Mouse (Mus musculus): ENCODE measurements around the gene Gm21974.
"Not testable (repeated sequence)": the region's sequence is repeated elsewhere in the genome, so short reads cannot be mapped to it uniquely, and the experiment has no call there.

The Gm21974 gene

DNA sequence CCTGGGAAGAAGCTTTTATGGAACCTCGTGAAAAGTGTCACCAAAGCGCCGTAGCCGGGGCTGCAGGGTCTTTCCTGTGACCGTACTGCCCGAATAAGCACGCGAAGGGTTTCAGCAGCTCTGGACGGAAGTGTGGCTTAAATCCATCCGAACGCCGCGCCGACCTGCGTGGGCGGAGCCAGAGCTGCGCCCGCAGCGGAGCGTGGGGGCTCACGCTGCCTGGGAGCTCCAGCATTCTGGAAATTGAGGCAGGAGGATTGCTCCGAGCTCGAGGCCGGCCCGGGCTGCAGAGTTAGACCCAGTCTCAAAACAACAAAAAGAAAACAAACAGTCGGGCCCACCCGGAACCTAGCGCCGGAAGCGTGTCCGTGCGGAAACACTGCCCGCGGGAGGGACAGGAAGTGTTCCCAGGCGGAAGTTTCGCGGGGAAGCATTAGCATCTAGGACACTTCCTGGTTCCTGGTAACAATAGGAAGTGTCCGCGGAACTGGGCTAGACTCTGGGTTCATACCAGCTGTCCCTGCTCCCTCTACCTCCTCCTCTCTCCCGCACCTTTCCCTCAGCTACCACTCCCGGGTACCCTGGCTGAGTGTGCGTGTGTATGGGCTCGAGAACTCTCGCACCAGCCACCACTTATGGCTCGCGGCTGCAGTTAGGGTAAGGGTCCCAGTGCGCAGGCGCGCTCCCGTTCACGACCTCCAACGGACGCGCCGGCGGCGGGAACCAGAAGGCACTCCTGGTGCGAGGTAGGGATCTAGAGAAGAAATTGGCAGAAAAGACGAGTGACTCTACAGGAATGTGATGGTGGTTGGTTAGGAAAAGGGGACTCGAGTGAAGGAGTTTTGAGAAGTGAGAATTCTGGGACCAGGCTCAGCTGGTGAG is 18.5 kb downstream of the Gm21974 start, which contains the start of gene Zfp668:
Gene Zfp668, minus strand, starts transcription at position 362 of the 882 bp plus-strand sequence.
- peak; percentile 92 for DNase-seq (ENCODE audit: low read depth, low spot score)

DNA sequence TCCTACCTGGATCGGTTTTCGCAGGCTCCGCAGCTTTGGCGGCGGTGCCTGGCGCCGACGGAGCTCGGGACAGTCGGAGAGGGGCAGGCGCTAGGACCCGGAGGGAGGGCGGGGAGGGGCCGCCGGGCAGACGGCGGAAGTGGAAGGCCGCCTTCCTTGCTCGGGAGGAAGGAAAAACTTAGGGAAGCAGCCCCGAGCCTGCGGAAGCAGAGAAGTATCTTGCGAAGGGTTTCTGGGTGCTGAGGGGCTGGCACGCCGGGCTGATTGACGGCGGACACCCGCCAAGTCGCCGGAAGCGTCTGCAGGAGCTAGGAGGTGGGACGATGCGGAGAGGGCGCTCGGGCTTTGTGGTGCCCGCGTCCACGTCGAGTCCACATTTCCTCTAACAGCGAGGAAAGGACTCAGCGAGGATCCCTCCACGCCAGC is 19.2 kb downstream of the Gm21974 start, which contains the start of gene Zfp646:
Gene Zfp646, plus strand, starts transcription at position 181 of the 426 bp plus-strand sequence.
- peak; percentile 88 for DNase-seq (ENCODE audit: low read depth, low spot score)

DNA sequence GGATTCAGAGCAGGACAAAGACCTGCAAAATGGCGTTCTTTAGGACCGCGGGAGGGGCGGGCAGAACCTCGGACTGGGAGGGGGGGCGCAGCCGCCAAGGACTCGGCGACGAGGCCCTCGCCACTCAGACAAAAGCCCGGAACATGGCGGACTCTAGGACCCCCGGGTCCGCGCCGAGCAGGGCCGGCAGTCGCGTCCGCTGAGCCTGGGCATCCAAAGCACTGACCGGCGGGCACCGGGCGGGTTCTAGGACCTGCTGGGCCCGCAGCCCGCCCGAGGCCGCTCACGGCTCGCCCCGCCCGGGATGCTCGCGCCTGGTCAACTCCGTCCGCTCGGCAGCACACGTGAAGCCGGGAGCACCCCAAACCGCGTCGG is 19.6 kb downstream of the Gm21974 start:
- DNase-seq (ENCODE audit: low read depth, low spot score): peak; percentile 89

DNA sequence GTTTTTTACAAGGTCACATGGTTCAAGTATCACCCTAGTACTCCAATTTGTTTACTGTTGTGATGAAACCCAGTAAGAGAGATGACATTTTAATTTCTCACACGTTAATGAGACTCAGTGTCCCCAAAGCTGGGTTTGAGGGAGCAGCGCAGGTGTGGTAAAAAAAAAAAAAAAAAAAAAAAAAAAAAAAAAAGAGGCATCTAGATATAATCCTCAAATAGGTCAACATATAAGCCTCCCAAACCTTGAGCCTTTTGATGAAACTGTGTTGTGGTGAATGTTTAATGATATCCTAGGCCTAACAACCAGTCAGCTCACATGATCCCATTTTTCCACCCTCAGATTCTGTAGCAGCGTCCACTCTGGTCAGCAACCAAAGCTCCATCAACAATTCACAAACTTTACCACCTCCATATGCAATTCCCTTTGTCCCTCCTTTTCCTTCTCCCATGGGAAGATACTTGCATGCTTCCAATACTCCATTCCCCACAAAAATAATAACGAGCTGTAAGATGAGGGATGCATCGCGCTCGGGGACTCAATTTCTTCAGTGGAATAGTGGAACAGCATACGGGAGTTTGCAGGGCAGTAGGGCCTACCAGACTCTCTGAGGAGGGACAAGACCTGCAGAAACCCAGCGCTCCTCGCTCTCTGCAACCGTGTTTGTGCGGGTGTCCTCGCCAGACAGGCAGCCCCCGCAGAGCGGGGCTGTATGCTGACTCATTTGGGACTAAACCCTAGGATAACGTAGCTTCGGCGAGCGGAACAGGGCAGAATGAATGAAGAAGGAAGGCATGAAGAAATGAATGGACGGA is 20.2 kb downstream of the Gm21974 start:
- DNase-seq (ENCODE audit: low read depth, low spot score): no peak

DNA sequence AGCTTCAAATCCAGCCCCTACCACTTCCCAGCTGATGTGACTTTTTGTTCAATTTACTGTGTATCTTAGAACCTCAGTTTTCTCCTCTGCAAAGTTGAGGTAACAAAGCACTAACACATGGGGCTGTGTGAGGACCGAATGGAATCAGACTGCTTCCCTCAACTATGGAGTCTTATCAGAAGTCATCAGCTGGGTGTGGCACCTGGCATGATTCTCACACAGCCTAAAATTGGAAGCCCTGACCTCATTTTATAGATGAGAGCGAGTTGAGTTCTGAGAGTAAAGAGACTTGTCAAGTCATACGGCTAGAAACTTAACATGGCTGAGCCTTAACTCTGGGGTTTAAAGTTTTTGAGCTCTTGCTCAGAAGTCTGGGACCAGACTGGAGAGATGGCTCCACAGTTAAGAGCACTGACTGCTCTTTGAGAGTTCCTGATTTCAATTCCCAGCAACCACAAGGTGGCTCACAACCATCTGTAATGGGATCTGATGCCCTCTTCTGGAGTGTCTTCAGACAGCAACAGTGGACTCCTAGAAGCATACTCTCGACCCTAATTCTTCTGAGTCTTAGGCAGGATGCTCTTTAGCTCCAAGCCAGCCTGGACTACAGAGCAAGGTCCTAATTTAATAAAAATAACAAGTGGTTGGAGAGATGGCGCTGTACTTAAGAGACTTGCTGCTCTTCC is 25.0 kb downstream of the Gm21974 start:
- no peak for DNase-seq (ENCODE audit: low read depth, low spot score)

DNA sequence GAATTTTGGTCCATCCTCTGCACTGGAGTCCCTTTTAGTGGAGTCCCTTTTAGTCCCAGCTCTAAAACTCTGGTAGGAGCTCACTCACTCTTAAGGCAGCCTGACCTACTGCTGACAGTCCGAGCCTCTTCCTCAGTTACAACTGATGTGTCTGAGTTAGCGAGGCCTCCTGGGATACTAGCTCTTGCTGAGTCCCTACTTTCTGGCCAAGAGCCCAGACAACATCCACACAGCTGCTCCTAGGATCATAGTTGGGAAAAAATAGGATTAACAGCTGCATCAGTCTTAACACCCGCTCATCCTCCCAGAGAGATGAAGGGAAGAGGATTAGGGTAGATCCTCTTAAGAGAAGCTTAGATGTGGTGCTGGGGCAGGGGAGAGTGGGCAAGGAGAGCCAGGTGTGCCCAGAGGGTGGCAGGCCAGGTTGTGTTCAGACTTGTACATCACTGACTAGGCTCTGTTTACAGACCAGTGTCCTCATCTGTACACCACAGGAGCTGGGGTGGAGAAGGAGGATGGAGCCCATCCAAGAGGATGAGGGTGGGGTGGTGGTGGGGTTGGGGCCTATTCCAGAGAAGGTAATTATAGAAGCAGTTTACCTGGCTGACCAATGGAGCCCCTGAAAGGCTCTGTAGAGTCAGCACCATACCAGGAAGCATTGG is 26.0 kb downstream of the Gm21974 start:
- no peak for DNase-seq (ENCODE audit: low read depth, low spot score)

DNA sequence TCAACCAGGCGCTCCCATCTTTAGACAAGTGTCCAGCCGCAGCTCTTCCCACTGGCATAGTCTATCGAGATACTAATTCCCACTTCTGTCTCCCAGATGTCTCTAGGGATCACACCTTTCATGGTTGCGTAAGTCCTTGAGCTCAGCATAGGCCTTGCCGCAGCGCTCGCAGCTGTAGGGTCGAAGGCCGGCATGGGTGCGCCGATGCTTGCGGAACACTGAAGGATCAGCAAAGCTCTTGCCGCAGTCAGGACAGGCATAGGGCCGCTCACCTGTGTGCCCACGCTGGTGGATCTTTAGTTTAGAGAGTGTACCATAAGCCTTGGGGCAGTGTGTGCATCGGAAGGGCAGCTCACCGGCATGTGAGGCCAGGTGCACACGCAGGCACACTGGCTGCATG is 27.6 kb downstream of the Gm21974 start:
- DNase-seq (ENCODE audit: low read depth, low spot score): no peak

DNA sequence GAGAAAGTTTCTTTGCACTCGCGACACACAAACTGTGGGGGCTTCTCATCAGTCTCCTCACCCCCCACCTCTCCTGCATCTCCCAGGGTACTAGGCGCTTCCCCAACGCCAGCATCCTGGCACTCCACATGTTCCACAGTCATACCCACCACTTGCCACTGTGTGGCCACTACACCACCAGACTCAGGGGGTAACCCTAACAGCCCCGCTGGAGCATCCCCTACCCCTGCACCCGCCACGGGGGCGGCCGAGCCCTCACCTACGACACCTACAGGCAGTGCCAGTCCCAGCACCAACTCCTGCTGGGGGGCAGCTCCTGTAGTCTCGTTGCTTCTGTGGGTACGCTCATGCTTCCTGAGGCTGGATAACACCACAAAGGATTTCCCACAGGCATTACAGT is 28.8 kb downstream of the Gm21974 start:
- no peak for DNase-seq (ENCODE audit: low read depth, low spot score)

DNA sequence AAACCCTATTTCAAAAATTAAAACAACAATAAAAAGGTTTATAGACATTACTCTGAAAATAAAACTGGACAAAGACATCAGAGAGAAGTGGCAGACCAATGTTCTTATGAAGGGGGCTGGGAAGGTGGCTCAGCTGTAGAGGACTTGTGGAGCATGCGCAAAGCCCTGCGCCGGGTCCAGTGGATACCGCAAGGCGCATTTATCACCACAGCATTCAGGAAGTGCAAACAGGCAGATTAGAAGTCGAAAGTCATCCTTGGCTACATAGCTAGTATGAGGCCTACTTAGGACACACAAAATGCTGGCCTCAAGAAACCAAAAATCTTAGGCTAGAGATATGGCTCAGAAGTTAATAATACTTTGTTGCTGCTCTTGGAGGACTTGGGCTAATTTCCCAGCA is 37.0 kb downstream of the Gm21974 start:
- no peak for DNase-seq (ENCODE audit: low read depth, low spot score)

DNA sequence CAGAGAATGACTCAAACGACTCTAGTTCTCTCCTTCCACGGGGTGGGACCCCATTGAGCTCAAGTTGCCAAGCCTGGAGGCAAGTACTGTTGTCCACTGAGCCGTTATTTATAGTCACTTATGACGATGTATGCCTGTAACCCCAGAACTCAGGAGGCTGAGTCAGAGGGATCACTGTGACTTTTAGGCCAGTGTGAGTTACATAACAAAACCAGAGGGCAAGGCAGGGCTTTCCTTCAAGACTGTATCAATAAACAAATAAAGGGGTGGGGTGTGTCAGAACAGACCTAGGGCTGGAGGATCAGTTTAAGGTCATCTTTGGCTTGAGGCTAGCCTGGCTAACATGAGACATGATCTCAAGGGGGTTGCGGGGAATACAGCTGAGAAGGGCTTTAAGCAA is 44.3 kb downstream of the Gm21974 start:
- no peak for DNase-seq (ENCODE audit: low read depth, low spot score)

DNA sequence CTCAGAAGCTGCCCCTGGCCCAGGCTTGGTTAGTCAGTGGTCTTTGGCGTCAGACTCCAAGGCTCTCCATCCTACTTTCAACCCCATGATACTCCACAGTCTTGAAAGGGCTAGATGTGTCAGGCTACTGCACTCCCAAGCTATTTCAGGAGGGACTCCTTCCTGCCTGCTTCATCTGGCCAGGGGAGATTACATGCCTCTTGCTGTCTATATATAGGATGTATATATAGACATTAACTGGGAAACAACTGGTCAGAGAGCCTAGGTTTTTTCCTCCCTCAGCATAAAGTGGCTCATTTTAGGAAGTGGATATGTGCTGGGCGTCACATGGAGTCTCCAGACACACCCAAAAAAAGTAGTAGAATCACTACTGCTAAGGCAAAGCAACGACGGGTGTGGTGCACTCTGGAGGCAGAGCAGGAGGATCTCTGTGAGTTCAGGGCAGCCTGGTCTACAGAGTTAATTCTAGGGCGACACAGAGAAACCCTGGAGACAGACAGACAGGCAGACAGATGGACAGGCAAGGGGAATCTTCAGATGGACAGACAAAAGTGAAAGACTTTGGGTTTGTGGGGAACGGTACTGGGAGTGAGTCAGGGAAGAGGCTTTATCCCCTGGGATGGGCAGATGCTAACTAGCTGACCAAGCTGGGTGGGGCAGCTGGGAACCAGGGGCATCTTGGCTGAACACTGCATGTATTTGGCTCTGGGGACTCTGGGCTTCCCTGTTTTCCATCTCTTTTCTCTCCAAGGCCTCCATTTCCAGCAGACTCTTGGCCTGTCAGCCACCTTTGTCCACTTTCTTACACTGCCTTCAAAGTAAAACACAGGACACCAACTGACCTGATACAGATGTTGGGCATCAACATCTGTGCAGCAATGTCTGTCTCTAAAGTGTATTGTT is 45.0 kb downstream of the Gm21974 start:
- DNase-seq (ENCODE audit: low read depth, low spot score): no peak

DNA sequence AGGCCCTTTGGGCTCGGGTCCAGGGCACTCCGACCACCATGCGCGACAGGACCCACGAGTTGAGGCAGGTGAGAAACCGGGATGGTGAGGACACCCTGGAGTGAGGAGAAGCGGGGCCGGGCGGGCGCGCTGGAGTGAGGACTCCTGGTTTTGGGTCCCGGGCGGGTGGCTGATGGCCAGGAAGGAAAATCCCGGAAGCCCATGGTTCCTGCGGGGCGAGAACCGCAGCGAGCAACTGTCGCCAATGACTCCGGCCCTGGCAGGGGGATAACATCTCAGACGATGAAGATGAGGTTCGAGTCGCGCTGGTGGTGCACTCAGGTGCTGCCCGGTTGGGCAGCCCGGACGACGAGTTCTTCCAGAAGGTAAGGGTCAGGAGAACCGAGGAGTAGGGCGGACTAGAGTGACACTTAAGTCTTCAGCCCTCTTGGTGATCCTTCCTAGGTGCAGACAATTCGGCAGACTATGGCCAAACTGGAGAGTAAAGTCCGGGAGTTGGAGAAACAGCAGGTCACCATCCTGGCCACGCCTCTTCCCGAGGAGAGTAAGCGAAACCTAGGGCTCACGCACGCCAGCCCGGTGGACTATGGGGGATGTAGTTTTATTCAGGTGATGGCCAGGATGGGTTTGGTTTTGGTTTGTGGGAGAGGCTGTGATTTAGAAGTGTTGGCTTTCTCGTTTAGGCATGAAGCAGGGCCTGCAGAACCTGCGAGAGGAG is 53.1 kb downstream of the Gm21974 start:
- DNase-seq (ENCODE audit: low read depth, low spot score): peak; percentile 89

DNA sequence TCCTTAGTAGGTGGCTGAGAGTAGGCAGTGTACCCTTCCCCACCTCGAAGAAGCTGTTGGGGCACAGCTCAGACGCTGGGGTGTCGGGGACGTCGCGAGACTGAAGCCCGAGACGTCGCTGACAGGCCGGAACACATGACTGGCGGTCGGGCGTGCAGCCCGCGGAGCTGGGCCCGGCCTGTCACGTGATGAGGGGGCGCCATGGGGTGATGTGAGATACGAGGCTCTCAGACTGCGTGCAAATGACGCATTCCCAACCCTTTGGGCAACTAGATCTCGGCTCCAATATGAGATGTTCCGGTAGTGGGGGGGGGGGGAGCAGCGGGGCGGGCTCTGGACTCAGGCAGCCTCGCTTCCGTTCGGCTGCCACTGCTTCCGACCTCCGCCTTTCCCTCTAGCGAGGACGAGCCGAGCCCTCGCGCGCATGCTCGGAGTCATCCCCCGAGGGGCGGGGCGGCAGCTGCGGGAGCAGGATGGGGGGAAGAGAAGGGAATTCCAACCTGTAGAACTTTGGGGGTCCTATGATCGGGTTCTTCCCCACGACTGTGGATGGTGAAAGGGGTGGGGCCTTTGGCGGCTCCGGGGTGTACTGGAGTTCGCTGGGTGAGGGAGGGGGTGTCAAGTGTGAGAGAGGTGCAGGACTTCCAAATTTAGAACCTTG is 53.8 kb downstream of the Gm21974 start:
- peak; percentile 94 for DNase-seq (ENCODE audit: low read depth, low spot score)

DNA sequence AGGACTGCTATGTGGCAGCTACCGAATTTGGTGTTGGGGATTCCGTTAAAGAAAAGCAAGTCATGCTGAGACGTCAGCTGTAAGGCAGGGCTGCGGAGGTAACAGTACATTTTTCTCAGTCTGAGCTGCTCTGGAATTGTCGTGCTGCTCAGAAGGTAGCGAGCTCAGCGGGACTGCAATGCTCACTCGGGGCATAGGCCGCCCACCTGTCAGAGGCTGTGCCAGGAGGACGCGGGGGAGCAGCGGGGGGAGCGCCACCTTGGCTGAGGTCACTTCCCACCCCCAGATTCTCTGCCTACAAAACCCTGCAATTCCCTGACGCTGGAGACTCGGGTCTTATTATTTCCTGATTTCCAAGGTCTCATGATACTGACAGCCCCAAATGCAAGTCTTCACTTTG is 54.4 kb downstream of the Gm21974 start:
- peak; percentile 69 for DNase-seq (ENCODE audit: low read depth, low spot score)

DNA sequence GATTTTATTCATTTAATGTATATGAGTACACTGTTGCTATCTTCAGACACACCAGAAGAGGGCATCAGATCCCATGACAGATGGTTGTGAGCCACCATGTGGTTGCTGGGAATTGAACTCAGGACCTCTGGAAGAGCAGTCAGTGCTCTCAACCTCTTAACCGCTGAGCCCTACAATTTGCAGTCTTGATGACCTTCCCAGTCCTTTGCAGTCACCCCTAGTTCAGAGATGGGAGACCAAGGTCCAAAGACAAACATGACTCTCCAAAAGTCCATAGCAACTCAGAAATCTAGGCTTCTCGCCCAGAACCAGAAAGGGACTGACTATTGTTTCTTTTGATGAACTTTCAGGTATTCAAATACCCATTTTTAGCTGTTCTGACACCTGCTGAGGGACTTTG is 55.2 kb downstream of the Gm21974 start:
- DNase-seq (ENCODE audit: low read depth, low spot score): not testable (repeated sequence)

DNA sequence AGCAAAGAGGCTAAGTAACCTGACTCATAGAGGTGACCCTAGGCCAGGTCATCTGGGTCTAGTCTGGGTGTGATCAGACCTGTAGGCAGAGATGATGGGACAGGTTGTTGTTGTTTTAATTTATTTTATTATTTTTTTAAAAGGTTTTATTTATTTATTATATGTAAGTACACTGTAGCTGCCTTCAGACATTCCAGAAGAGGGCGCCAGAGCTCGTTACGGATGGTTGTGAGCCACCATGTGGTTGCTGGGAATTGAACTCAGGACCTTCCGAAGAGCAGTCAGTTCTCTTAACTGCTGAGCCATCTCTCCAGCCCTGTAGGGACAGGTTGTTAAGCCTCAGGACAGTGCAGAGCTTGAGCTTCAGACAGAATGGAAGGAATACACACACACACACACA is 57.4 kb downstream of the Gm21974 start:
- DNase-seq (ENCODE audit: low read depth, low spot score): not testable (repeated sequence)

DNA sequence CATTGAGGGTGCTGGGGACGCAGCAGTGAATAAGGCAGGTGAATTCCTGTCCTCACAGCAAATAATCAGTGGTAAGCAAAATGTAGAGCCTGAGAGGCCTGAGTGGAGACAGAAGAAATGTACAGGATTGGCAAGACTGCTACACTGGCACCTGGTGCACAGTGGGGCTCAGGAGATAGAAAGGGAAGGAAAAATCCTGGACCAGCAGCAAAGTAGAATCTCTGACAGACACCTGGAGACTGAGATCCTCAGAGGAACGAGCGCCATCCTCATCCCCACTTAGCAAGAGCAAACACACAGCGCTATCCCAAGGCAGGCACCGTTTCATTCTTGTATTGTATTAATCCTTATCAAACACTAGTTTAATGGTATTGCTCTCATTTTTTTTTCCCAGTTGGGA is 57.8 kb downstream of the Gm21974 start:
- DNase-seq (ENCODE audit: low read depth, low spot score): no peak
